Mouse (Mus musculus) telencephalon, adult 2 months (tissue): Measurements from ENCODE around the gene Car12.

Experiments used
- DNase-seq: peaks from one replicate; pipeline ENCODE4 v3.0.0-alpha.2; 2011; ENCODE audit warnings: low read depth, low spot score

Car12 gene

DNA sequence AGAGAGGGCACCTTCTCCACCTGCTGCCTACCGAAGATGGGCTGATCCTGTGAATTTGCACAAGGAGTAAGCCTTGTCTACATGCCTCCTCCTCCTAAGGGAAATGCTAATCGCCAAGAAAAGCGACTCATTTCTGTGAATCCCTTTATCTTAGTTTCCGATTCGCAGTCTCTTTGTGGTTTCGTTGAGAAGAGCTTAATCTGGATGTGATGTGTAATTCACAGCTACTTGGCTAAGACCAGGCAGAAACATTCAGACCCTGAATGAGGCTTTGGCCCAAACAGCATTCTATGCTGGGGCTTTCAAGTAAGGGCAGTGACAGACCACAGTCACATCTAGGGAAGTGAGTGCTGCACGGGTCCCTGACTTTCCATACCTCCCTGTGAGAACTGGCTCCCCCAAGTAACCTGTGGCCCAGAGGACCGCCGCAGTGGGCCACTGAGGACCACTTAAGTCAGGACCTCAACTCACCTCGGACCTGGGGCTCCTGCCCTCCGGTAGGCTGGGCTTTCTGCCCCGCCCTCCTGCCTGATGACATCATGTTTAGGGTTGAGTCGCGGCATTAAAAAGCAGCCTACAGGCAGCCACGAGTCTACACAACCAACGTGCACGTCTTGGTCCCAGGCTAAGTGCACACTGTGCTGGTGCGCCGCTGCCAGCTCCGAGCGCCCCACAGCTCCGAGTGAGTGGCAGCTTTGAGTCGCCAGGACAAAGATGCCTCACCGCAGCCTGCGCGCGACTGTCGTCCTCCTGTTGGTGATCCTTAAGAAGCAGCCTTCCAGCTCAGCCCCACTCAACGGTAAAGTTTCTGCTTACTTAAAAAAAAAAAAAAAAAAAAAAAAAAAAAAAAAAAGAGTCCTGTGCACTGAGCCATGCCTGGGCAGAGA lies at the start of gene Car12:
Gene Car12, plus strand, starts transcription at position 552 of the 887 bp plus-strand sequence.
- DNase-seq: no peak

DNA sequence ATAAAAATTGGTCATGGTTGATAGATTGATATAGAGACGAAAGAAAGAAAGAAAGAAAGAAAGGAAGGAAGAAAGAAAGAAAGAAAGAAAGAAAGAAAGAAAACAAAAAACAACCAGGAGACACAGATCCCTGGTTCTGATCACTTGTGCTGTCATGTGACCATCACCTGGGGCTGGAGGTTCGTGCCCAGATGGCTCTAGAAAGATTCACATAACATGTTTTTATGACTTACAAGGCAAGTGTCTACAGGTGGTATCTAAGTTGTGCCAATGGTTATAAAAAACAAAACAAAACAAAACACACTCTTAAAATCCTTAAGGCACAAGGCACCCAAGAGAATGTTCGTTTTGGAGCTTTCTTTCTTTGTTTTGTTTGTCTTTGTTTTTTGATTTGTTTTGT lies 49.7 kb upstream of the Car12 start:
- DNase-seq: no peak

DNA sequence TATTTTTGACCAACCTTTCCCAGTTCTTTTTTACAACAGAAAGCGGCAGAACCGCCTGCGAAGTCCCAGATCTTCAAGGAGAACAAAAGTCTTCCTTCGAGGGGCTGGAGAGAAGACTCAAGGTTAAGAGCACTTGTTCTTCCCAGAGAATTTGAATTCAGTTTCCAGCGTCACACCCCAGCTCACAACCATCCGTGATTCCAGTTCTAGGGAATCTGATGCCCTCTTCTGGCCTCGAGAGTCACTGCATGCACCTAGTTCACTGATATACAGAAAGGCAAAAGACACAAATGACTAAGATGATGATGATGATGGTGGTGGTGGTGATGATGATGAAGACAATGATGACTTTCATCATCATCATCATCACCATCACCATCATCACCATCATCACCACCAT lies 48.9 kb upstream of the Car12 start:
- DNase-seq: no peak

DNA sequence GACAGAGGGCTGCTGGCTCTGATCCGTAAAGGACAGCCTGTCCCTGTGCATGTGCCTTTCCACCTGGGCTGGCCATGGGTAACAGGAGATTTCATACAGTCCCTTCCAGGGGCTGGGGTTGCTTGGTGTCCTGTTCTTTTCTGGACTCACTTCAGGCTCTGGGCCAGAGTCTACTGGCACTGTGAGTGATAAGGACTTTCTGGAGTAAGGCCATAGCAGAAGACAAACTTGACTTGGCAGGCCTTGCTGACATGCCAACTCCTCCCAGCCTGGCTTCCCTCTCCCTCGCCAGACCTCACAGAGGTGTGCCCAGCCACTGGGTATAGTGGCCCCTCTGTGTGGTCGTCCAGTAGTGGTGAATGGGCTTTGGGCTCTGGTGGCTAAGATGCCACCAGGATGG lies 47.3 kb upstream of the Car12 start:
- DNase-seq: no peak

DNA sequence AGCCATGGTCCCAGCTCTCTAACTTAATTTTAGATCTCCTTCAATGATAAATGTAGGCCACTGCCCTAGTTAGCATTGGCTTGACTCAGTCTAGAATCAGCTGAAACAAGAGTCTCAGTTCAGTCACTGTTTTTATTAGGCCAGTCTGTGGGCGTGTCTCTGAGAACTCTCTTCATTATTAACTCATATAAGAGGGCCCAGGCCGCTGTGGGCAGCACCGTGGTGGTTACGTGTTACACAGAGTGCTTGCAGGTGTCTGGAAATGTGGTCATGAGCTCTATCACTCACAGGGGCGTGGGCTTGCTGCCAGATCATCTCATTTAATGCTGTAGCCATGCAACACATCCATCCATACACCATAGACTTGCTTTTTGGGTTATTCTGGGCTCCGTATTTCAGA lies 46.4 kb upstream of the Car12 start:
- DNase-seq: no peak

DNA sequence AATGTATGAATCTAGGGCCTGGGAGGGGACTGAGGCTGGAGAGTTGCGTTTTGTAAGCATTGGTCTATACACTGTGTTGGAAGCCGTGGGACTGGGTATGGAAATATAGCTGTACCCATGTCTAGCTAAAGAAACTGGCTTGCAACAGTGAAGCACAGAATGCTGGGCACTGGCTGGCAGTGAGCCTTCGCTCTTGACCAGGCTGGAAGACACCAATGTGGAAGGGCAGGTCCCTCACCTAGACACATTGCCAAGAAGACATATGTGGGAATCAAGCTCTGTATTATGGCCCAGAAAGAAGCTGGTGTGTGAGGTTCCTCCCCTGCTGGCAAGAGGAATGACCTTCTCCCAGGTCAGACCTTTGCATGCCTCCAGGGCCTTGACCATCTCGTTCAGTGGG lies 45.6 kb upstream of the Car12 start:
- no peak for DNase-seq

DNA sequence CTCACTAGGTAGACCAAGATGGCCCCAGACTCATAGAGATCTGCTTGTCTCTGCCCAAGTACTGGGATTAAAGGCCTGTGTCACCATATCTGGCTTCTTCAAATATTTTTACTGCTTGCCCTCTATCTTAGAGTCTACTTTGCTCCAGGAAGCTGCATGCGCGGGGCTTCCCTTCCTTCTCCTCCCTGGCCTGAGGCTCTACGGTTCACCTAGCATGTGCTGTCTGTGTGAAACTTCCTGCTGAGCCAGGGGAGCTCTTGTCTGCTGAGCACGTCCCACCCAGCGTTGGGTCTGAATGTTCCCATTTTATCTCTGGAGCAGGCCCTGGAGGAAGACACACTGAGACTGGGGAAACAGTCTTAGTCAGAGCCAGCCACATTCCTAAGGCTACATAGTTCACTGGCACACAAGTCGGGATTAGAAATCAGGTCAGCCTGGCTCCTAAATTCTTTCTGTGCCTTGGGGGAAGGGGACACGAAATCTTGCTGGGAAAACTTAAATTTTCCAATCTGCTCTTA lies 43.9 kb upstream of the Car12 start:
- DNase-seq: no peak

DNA sequence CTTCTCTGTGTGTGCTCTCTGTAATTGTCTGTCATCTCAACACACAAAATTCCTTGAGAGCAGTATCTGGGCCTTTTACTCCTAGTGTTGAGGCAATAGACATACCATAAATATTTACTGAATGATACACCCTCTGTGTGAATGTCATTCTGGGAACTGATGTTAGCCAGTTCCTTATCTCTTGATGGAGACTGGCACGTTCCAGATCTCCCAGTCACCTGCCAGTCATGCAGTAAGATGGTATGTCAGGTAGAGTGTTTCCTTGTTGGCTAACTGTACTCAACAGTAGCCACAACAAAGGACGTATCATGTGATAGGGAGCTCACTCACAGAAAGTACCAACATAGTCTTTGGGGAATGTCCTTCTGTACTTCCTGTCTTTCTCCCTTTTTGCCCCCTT lies 39.7 kb upstream of the Car12 start:
- DNase-seq: no peak

DNA sequence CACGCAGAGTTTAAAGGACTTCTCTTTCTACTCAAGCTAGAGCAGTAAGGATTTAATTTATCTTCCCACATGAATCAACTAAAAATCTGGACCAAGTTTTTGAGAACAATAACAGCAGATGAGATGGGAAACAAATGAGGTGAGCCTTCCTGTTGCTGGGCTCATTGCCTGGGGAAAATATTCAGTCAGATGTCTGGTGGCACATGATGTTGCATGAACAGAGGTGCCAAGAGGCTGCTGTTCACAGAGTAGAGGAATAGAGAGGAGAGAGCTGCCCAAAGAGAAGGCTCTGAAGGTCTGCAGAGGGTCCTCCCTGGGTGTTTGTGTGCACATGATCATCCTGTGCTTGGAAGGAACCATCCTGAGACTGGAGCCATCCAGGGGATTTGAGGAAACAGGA lies 37.9 kb upstream of the Car12 start:
- no peak for DNase-seq

DNA sequence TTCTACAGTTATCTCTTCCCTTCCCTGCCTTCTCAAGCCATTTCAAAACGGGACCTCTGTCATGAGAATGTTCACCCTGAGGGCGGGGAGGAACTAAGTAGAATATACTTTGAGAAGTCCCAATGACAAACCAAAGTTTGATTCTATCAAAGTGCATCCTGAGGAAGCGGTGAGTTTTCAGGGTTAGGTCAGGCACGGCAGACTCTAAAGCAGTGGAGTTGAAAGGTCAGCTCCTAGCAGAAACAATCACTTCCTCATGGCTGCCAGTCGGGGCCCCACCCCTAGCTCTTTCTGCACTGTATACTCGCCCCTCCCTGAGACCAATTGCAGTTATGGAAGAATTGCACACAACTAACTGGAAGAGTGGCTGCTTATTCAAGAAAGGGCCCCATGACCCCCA lies 33.4 kb upstream of the Car12 start:
- no peak for DNase-seq

DNA sequence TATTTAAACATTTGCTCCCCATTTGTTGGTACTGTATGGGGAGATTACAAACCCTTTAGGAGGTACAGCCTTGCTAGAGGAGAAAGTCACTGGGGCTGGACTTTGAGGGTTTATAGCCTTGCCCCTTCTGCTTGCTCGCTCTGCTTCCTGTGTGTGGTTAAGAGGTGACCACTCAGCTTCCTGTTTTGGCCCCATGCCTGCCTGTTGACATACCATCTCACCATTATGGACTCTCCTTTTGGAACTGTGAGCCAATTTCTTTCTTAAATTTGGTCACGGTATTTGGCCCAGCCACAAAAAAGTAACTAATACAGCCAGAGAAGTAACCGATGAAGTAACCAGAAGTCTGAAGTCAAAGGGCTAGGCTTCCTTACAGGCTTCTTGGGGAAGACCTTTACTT lies 30.7 kb upstream of the Car12 start:
- DNase-seq: no peak

DNA sequence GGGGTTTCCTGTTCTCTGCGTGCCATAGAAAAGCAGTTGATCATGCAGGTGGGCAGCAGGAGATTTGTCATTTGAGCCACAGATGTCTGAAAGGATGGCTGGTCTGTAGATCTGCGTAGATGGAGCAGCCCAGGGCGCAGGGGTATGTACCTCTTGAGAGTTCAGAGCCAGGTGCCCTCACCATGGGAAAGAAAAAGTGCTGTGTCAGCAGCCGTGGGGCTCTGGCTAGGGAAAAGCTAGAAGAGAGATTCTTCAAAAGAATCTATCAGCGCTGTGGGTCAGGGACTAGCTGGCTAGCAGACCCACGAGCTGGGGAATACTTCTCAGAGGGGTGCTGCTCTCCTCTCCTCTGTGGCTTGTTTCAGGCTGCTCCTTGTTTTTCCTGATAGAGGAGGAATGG lies 27.8 kb upstream of the Car12 start:
- no peak for DNase-seq

DNA sequence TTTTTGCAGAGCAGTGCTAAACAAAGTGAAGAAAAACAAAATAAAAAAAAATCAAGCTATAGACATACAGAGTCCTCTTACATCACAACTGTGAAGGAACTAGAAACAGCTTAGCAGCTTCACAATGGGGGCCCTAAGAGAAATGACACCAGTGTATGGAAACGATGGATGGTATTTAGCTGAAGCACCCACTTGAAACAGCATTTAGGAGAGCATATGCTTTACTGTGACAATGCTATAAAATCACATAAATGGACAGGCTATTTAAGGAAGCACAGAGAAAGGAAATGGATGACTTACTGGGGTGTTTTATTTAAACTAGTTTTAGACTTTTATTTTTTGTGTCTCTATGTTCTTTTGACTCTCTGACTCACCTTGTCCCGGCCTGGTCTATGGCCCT lies 25.8 kb upstream of the Car12 start:
- peak; percentile 58 for DNase-seq

DNA sequence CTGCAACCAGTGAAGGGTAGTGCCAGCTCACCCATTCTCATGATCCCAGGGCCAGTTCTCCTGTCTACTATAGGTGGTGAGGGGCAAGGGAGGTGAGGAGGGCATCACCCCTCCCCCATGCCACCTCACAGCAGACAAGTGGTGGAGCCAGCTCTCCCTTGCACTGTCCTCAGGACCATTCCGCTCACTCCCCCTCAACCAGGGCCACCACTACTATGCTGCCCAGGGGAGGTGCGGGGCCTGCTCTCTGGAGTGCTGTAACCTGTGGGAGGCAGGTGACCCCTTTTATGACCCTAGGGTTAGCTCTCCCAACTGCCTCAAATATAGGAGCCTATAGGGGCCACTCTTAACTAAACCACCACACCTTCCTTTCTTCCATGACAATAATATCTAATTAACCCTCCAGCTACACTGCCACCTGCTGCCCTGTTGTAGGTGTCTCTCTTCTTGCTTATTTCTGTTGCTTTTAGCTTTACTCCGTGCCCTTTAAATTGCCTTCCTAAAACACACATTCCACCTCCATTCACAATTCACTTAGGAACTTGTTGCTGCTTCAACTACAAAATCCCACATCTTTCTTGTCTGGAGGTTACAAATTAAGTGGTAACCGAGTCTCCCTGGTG lies 21.7 kb upstream of the Car12 start:
- no peak for DNase-seq

DNA sequence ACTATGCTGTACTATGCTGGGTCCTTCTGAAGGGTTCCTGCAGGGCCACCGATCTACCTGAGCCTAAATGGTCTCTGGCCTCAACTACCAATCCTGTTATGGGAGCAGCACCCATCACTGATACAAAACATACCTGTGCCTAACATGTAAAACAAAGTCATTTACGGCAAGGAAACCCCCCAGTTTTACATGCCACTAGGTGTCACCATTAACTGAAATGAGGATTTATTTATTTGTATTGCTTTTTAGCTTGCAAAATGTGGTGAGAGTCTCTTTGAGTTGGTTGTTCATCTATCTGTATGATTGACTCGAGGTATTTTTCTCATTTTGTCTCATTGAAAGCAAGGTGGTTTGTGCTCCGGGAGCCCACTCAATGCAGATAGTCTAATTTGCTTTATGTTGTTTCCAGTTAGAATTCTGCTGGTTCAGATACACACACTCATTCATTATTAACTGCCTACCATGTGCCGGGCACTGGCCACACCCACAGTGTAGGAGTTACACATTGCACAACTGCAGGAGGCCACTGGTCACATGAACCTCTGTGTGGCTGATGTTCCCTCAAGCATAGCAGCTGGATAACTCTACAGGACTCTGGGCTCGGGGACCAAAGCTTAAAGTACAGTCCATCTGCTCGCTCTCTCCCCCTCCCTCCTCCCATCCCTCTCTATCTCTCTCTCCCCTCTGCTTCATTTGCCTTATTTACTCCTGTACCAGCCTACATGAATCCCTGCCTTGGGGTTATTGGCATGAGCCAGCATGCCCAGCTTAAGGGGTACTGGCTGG lies 15.9 kb upstream of the Car12 start:
- DNase-seq: no peak

DNA sequence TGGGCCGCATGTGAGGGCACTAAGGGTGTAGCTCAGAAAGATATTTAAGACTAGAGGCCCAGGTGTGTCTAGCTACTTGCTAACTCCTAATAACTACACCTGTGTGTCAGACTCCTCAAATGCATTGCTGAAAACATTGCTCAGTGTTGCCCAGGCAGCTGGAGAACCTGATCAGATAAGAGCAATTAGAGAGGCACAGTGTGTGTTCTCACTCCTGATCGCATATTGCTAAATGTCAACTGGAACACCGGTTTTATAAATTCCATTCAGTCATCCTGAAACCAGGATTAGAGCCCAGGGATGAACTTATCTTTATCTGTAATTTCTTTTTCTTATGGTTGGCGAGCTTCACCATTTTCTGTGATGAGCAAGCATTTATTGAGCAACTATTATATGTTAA lies 13.7 kb upstream of the Car12 start:
- DNase-seq: no peak

DNA sequence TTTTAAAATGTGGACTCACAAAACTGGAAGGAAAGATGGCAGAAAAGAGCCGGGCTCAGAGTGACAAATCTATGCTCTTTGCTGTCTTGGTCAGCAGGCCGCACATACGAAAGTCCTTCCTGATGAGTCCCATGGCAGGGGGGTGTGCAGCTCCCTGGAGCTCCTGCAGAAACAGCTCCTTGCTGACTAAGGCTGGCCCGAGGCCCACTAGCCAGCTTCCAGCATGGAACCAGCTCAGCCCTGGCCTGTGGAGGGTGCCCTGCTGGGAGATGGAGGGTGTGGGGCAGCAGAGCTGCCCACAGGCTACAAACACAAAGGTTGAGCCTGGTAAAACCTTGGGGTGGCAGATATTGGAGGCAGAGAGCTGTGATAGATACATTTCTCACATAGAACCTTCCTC lies 10.5 kb upstream of the Car12 start:
- DNase-seq: no peak

DNA sequence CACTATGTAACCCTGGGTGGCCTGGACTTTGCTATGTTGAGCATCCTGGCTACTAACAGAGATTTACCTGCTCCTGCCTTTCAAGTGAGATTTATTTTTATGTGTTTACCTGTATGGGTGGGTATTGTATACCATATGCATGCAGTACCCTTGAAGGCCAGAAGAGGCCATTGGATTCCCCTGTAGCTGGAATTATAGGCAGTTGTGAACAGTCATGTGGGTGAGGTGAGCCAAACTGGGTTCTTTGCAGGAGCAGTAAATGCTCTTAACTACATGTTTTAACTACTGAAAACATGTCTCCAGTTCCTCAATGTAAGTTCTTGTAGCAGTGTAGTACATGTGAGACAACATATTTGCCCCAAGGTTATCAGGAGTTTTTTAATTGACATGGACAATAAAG lies 8.1 kb upstream of the Car12 start:
- no peak for DNase-seq

DNA sequence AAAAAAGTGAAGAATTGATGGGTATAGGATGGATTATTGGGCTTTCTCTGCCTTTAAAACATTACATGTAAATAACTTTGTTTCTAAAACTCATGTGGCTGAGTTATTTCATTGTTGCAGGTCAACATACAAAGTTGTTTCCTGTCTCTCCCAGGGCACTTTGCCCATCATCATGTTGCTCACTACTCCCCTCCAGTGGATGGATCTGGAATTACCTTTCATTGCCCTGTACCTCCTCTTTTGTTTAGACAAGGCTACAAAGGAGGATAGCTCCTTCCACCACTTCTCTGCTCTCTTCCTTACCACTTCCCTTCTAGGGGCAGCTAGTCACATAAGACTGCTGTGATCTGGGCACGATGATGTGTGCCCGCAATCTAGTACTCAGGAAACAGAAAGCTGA lies 7.7 kb upstream of the Car12 start:
- no peak for DNase-seq

DNA sequence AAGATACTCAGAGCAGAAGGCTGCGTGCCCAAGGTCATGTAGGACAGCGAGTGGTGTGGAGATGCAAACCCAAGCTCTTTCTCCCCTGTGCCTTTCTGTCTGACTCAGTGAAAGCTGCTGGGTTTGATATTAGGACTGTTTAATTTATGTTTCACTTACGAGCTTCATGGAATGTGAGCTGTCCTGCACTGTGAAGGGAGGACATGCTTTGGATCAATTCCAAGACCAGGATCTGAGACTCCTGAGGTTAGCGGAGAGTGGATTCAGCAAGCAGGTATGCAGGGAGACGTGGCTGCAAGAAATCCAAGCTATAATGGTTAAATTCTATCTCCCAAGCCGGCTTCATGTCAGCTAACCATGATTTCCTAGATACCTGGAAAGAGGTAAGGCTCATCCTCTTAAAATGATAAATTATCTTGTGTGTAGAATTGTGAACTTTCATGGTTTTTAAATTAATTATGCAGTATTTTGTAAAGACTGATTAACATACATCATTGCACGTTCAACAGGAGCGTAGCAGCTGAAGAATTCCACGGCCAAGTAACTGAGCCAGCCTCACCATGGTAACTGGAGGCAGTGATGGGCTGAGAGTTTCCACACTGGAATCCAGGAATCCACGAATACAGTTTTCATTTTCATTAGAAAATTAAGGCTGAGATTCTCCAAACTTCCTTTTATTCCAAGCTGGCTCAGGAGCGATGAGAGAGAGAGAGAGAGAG lies 5.3 kb upstream of the Car12 start:
- no peak for DNase-seq

DNA sequence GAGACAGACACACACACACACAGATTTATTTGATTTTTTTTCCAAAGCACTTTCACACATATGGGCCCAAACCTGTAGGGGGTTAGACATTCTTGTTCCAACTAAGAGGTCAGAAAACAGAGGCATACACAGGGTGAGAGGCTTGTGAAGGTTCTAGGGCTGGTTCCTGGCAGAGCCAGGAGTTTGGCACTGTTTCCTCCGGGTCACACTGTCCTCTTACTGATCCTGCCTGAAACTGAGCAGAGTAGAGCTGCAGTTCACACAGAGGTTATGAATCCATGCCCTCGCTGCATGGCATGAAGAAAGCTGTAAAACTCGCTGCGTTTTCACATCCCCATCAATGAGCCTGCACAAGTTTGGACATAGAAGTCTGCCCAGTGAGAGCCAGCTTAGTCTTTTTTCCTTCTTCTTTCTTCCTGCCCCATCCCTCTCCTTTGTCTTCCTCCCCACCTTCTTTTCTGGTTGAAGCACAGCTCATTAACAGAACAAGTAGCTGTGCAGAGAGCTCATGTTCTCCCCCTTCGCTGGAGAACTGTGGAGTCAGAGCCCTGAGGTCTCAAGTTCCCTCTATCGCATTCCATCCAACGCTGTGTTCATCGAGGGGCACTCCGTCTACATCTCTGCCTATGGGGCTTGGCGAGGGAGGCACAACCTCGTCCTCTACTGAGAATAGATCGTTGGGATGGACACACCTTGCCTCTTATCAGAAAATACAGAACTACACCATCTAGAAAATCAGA lies 4.5 kb upstream of the Car12 start:
- DNase-seq: no peak
